Mouse (Mus musculus): ENCODE data around the gene Zfhx3.

DNA sequence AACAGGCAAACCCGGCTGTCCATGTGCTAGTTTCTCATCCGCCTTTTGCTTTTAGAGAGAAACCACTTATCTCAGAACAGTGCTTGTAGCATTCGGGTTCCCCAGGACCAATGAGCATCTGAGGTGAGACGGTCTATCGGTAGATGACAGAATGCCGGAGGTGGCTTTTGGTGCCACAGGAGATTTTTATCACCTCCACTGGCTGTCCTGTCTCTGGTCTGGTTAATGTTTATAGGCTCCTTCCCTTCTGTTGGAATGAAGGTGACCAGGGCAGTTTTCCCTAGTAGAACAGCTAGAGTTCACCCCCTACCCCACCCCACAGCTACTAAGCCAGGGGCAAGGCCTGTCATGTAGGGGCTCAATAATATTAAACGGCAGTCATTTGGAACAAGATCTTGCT, 825.6 kb downstream of the Zfhx3 start:
- TF ChIP-seq CTCF (conservative IDR thresholded peaks at IDR 0.05; ENCODE audit: insufficient read depth, insufficient read length, low read depth, low read length) (no peak), POLR2A (IDR thresholded peaks at IDR 0.05; ENCODE audit: low read depth, low read length) (no peak)

Data from kidney, adult 2 months (tissue).